Mouse (Mus musculus) liver, embryonic 14.5 days (tissue): ENCODE results near the gene Dbf4.

Experiments used
- CTCF ChIP-seq: IDR thresholded peaks from 2 replicates; pipeline ENCODE4 v1.5.1; 2016; ENCODE audit warnings: antibody characterized with exemption, low read depth, control low read depth
- EP300 ChIP-seq: IDR thresholded peaks from 2 replicates; pipeline ENCODE4 v1.6.1; 2016; ENCODE audit warnings: antibody characterized with exemption, low read depth

GRCm38 (mm10) chr5:8455565-8455964, 33.0 kb upstream of the Dbf4 start:
- TF ChIP-seq CTCF, result no peak
- no peak for TF ChIP-seq EP300
